Mouse (Mus musculus) megakaryocyte, adult 5-6 weeks (primary cell): ENCODE results near the gene Slc25a3. TPM values are rescaled to one million over a fixed set of nuclear protein-coding genes. Genes with fewer than 3 reads are reported as not detected.

Experiments
- ATAC-seq: 2 replicates; pipeline ENCODE4 v1.8.0; 2016; ENCODE audit warnings: mild to moderate bottlenecking, inconsistent platforms; ENCODE audit not compliant: poor library complexity, severe bottlenecking
- total RNA-seq, 2 experiments: library from RNA; stranded (forward) in 1 of 2; stranded (reverse) in 1 of 2; fragments of 153-499, 151-499 nt in 1 of 2; fragments of 221-1000, 200-1000 nt in 1 of 2; gene quantifications; 2 replicates each; pipeline versions ENCODE4 v1.2.3 to v1.2.4; 2015 to 2017

The Slc25a3 gene
- total RNA-seq, 2 experiments from 2014 or later, result 143 to 461 TPM

DNA sequence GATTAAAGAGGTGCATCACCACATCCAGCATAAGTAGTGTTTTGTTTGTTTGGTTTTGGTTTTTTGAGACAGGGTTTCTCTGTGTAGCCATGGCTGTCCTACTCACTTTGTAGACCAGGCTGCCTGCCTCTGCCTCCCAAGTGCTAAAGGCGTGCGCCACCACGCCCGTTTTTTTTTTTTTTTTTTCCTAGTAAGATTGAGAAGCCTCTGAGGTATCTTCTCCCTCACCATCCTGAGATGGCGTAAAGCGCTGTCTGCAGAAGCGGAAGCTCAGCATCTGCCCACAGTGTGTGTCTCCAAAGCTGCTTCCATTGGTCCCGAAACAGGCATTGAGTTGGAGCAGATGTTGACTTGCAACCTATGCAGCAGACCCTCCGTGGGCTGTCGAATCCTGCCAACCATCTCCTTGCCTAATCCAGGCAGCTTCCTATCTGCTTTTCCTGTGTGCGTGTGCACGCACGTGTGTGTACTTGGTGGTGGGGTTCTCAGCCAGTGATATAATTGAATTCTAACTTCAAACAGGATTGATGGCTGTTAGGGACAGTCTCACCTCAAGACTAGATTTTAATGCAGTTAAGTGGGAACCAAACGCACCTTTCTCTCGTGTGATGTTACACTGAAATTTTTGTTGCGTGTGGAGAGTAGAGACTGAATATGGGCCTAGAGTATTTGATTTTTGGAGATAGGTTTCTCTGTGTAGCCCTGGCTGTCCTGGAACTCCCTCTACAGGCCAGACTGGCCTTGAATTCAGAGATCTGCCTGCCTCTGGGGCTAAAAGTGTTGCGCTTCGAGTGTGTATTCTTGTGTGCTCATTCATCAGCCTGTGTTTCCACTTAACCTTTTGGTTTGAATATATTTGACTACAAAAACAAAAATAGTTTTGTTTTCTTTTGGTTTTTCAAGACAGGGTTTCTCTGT lies 19.7 kb upstream of the Slc25a3 start:
- ATAC-seq, result peak; percentile 17; the same call in 1 of the 2 replicates

DNA sequence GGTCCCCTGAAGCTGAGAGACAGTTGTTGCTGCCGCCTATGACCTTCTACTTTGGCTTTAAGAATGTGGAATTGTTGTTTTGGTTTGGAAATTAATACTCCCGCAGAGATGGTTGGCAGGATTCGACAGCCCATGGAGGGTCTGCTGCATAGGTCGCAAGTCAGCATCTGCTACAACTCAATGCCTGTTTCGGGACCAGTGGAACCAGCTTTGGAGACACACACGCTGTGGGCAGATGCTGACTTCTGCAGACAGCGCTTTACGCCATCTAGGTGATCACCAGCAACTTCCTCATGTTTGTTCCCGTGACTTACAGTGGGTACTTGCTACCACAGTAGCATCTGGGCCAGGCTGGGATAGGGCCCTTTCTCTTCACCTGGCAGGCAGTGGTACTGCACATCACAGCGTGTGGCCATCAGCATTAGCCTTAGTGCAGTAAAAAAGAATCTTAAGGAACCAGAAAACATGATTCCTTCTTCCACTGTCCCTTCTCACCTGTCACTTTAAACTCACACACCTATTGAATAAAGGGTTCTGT lies 18.9 kb upstream of the Slc25a3 start:
- peak; percentile 70 for ATAC-seq

DNA sequence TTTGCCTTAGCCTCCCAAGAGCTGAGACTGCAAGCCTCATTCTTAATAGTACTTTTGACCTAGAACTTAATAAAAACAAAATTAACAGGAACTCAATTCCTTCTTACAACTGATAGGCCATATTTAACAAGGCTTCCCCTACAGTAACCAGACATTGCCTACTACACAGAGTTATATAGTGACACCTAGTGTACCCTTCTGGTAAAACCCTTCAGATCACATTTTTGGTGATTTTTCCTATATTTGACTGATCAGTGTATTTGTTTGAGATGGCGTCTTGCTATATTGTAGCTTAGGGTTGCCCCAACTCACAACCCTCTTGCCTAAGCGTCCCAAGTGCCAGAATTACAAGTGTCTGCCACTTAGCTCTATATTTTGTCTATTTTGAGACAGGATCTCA lies 17.7 kb upstream of the Slc25a3 start:
- peak; percentile 59 for ATAC-seq

DNA sequence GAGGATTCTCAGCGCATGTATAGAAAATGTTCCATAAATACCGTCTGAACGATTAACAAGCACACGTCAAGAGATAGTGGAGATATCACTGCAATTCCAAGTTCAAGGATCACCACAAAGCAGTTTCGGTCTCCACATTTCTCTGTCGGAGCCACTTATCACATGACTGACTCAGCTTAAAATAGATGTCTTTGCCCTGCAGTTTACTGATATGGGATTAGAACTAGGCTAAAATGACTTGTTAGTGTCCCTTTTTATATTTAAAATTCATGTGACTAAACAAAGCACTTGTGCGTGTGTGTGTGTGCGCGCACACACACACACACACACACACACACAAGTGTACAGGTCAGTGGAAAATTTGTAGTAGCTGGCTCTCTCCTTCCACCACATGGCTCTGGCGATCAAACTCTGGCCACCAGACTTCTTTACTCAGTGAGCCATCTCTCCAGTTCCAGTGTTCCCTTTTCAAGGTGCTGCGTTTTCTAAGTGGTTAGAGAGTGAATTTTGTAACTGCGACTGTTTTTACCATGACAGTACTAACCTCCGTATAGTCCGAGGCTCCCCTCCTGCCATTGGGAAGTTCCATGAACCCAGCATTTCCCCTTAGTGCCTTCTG lies 15.4 kb upstream of the Slc25a3 start:
- no peak for ATAC-seq

DNA sequence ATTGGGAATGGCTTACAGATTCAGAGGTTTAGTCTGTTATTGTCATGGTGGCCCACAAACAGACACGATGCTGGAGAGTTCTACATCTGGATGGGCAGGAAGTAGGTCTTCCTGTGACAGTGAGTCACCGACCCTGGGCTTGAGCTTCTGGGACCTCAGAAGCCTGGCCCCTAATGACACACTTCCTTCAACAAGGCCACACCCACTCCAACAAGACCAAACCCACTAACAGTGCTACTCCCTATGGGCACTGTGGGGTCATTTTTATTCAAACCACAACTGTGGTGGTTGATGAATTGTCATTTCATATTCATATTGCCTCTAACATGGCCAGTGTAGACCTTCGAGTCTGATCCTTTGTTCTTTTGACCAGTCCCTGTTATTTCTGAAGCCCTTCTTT lies 14.5 kb upstream of the Slc25a3 start:
- ATAC-seq, result peak; percentile 74

DNA sequence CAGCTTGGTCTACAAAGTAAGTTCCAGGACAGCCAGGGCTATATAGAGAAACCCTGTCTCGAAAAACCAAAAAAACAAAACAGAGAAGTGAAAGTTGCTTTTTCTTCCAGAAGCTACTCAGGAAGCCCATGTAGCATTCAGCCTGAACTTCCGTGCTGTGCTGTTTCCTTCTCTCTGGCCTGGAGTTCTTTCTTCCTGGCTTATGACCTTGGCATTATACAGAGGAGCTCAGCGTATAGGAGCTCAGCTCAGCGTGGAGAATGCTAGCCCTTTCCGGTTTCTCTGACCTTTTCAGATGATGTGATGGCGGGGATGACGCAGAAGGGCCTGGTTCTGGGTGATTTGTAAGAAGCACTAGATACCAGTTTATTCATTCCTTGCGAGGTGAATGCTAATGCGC lies 13.5 kb upstream of the Slc25a3 start:
- ATAC-seq, result peak; percentile 75

DNA sequence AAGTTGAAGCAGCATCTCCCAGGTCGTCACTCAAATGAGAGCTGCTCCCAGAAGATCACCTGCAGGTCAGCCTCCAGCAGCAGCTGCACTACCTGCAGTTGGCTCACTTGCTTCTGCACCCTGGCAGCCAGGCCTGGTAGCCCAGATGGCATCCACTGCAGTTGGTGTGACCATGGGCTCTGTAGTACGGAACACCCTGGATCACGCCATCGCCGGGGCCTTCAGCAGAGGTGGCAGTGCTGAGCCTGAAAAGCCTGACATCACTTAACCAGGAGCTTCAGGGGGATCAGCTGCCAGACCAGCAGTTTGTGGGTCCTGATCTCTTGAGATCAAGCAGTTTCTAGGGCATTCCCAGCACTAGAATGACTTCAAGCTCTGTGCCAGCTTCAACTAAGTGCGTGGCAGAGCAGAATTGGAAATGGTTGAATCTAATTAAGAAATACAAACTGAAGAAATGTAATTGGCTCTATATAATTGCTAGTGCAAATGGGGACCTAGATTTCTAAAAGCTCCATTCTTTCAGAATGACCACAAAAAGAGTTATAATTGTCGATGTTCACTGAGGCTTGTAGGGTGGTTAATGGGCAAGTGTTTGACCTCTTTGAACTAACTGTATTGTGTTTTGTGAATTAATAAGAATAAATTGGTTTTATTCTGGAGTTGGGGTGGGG lies 11.6 kb upstream of the Slc25a3 start:
- ATAC-seq, result no peak

DNA sequence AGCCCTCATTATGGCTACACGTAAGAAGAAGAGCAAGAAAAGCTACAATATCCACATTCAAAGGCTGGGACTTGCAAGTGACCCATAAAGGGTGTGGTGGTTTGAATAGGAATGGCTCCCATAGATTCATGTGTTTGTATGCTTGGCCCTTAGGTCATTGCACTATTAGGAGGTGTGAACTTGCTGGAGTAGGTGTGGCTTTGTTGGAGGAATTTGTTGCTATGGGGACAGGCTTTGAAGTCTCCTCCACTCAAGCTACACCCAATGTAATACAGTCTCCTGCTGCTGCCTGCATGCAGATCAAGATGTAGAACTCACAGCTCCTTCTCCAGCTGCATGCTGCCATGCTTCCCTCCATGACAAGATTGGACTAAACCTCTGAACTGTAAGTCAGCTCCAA lies 7.7 kb upstream of the Slc25a3 start:
- no peak for ATAC-seq

DNA sequence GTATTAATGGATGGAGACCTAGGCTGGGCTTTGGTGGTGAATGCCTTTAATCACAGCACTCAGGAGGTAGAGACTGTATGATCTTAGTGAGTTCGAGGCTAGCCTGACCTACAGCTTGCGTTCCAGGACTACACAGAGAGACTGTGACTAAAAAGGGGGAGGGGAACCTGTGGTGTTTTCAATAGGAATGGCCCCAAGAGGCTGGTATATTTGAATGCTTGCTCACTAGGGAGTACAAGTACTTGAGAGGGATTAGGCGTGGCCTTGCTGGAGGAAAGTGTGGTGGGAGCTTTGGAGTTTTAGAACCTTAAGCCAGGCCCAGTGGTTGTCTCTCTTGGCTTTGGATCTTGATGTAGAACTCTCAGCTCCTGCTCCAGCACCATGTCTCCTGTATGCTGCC lies 6.9 kb upstream of the Slc25a3 start:
- no peak for ATAC-seq

DNA sequence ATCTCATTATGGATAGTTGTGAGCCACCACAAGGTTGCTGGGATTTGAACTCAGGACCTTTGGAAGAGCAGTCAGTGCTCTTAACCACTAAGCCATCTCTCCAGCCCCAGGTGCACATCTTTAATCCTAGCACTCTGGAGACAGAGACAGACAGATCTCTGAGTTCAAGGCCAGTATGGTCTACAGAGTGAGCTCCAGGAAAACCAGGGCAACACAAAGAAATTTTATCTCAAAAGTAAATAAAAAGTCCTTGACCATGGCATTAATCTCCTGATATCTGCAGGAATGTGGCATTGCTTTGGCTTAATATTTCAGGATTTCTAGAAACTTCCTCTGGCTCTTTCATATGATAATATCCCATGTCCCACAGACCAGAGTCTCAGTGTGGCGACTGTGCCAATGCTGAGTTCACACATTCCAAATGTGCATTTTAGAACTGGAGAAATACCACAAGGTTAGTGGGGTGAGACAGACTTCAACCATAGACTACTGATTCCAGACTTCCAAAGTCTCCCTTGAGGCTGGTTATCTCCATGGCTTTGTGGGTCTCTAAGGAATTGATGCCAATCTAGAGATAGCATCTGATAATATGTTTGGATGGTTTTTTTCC lies 4.8 kb upstream of the Slc25a3 start:
- ATAC-seq, result no peak

DNA sequence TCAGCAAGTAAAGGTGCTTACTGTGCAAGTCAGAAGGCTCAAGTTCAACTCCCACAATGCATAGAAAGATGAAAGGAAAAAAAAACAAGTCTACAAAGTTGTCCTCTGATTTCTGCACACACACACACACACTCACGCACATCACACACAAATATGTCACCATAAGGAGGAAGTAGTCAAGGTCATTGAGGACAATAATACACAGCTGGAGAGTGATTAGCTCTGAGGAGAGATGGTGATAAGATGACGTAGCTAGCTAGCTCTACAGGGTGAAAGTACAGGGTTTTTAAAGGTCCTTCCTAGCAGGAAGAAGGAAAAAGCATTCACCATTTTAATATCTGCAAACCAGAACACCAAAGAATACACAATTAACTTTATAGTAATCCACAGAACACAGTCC lies 3.5 kb upstream of the Slc25a3 start:
- no peak for ATAC-seq

DNA sequence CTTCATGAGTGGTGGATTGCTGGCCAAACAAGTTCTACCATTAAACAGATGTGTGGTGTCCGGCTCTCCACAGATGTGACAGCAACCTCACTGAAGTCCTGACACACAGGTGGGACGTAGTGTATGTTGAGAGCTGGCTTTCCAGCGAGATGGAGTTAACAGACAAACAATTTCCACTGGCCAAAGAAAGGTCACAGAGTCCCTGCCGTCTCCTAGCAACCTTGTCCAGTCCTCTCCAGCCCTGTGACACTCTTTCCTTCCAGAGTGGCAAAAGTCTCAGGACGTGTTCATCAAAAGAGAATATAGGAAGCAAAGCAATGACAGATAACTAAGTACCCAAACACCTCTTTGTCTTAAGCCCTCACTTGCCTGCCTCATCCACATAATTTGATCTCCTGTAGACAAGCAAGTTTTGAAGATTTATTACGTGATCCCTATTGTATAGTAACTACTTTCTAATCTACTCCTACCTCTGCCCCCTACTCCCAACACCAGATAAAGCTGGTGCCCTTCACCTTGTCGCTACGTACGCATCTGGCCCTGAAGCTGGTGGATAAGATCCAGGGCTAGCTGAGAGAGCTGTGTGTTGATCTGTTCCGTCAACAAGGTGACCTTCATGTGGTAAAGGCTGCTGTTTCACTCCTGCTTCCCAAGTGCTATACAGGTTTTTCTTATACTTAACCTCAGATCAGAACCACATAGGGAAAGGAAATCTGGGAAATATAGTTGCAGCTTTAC lies 2.9 kb upstream of the Slc25a3 start:
- ATAC-seq, result no peak

DNA sequence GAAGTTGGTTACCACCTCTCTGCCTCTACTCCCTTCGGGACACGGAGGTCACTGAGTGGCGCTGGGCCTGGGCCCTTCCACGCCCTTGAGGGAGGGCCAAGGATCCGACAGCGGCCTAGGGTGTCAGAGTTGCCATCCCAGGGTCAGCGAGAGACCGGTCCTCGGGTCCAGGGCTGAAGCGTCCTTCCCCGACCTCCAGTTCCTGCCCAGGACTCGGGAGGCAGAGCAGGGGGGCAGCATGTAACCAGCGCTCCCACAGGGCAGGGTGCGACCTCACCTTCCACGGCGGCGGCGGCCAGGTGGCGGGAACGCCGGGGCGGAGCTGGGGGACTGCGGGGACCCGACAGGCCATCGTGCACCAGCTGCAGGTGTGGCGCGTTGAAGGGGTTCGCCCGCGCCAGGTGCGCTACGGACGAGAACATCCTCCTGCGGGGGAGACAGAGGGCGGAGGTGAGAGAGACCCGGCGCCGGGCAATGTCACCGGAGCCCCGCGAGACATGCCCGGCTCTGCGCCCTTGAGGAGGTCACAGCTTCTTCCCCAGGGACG lies 505 bp downstream of the Slc25a3 start:
- peak; percentile 55 for ATAC-seq

DNA sequence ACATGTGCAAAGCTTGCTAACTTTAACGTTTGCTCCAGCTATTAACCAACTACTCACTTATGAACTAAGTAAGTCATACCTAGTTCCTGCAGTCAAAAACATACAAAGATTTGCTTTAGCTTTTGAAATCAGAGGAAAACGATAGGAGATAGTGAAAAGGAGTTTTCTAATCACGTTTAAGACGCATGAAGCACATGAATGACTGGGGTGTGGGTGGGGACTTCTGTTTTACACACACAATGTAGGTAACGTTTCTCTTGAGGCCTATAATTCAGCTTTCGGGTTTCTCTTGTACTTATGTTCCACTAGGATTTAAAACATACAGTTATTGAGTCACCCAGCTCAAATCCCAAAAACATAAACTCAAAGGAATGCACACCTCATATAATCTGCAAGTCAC lies 1.2 kb downstream of the Slc25a3 start:
- no peak for ATAC-seq

DNA sequence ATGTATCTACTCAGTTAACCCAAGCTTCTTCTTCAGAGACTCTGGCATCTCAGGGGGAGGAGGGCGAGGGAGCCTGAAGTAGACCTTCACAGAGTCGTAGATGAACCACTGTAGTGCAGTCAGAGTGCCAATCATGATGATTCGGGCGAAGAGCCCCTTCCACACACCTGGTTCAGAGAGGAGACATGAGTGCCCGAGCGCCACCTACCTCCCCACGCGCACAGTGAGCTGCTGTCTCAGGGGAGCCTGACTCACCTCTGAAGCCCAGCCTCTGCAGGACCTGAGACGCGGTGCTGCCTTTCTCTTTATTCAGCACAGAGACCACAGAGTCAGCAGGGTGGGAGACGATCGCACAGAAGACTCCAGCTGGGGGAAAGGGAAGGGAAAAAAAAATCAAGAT lies 6.9 kb downstream of the Slc25a3 start:
- no peak for ATAC-seq

DNA sequence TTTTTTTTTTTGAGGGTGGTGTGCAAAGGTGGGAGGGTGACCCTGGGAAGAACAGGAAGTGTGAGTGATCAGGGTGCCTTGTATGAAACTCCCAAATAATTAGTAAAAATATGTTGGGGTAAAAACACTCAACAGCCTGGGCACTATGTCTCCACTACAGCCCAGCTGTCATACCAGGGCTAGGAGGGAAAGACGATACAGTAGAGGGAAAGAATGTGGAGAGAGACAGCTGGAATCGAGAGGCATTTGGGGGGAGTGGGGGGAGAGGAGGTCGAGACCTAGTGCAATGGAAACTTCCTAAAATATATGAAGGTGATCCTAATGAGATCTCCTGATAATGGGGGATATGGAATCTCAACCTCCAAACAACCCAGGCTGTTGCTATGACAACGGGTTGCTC lies 14.0 kb downstream of the Slc25a3 start:
- no peak for ATAC-seq

DNA sequence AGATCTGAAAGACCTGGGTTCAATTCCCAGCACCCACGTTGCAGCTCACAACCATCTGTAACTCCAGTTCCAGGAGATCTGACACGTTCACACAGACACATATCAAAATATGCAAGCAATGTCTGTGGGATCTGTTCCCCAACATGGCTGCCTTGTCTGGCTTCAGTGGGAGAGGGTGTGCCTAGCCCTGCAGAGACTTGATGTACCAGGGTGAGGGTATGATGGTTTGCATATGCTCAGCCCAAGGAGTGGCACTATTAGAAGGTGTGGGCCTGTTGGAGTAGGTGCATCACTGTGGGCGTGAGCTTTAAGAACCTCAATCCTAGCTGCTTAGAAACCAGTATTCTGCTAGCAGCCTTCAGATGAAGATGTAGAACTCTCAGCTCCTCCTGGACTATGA lies 17.9 kb downstream of the Slc25a3 start:
- ATAC-seq, result no peak

DNA sequence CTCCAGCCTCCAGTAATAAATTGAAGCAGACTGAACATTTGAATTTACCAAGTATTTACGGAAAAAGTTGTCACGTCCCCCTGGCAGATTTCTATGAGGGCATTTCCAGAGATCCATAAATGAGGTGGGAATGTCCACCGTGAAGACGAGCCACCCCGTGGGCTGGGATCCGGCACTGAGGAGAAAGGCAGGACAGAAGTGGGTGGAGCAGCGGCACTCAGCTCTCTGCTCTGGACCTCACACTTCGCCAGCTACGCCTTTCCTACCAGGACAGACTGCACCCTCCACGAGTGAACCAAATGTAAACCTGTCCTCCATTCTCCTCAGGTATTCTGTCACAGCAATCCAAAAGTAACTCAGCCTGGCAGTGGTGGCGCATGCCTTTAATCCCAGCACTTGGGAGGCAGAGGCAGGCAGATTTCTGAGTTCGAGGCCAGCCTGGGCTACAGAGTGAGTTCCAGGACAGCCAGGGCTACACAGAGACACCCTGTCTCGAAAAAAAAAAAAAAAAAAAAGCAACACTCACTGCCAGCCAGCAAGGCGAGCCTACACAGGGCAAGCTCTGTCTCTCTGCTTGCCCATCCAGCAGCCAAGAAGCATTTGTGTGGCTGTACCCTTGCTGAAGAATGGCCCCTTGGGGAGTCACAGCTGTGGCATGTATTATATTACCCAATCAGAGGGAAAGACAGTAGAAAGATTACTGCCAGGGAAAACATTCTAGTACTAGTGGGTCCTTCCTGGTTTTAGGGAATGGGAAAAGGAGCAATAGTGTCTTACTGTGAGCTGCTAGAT lies 20.9 kb downstream of the Slc25a3 start:
- no peak for ATAC-seq

DNA sequence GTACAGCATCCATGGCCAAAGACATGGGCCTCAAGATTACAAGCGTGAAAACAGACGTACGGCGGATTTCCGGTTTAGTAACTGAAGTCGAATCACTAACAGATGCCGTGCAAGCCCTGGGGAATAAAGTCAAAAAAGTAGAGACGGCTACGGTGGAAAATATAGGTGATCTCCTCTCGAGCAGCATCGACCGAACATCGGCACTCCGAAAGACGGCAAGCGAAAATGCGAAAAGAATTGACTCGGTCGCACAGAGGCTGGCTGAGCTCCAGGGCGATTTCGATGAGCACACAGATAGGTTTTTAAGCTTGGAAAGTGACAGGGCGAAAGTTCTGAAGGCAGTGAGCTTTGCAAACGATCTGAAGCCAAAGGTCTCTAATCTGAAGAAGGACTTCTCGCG lies 21.9 kb downstream of the Slc25a3 start:
- no peak for ATAC-seq
